Mouse (Mus musculus): ENCODE data around the gene Acaca. TPM values are rescaled to one million over a fixed set of nuclear protein-coding genes. Genes with fewer than 3 reads are reported as not detected.

Gene Acaca
- polyA plus RNA-seq, 1 experiment: 49.9 TPM

DNA sequence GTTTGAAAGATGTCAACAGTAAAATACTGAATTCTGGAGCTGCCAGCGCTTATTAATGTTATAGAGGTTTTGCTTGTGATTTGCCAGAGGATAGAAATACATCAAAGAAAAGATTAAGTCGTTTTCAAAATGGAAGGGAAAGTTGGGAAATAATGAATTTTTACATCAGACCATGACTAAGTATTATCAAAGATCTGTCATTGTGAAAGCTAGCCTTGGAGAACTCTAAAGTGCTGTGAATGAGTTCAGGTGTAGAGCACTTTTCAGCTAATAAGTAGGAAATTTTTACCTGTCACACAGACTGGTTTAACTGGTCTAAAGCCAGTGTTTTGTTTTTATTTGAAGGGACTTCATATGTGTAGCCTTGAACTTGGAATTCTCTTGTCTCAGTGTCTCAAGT lies 51.8 kb downstream of the Acaca start:
- H3K4me2 ChIP-seq (ENCODE audit: low read depth): peak overlapping the region; percentile 84
- H3ac ChIP-seq (ENCODE audit: control insufficient read depth, insufficient read length): no peak overlapping the region
- H3K27me3 ChIP-seq (ENCODE audit: control insufficient read depth, insufficient read depth, insufficient read length): no peaks in the 10 kb centered on the region
- H3K79me2 ChIP-seq (ENCODE audit: control insufficient read depth, insufficient read depth): peaks cover 62% of the 10 kb centered on the region
- H3K36me3 ChIP-seq (ENCODE audit: control insufficient read depth, insufficient read depth): no peaks in the 10 kb centered on the region
- TF ChIP-seq E2F4 (IDR thresholded peaks at IDR 0.05; ENCODE audit: insufficient read depth): no peak
- no peak for TF ChIP-seq SRF (IDR thresholded peaks at IDR 0.05; ENCODE audit: control insufficient read depth, insufficient read length, low read depth)
- no peak for TF ChIP-seq TCF12 (IDR thresholded peaks at IDR 0.05; ENCODE audit: insufficient read depth, poor library complexity, severe bottlenecking)
- no peak for TF ChIP-seq CEBPB (IDR thresholded peaks at IDR 0.05; ENCODE audit: insufficient read depth, poor library complexity, severe bottlenecking)
- no peak for TF ChIP-seq MYOG (IDR thresholded peaks at IDR 0.05; ENCODE audit: control insufficient read depth in 1 of 3, insufficient read depth in 1 of 3, insufficient read length in 2 of 3, low read depth in 2 of 3)
- TF ChIP-seq USF1 (IDR thresholded peaks at IDR 0.05; ENCODE audit: low read depth): no peak
- peak overlapping the region; percentile 53 for H3K4me3 ChIP-seq

GRCm38 (mm10) chr11:84188530-84188929 lies 59.1 kb downstream of the Acaca start:
- Histone ChIP-seq H3K4me3 (no peak overlapping the region), H3ac (ENCODE audit: control insufficient read depth, insufficient read length) (no peak overlapping the region), H3K36me3 (ENCODE audit: control insufficient read depth, insufficient read depth) (no peaks in the 10 kb centered on the region), H3K79me2 (ENCODE audit: control insufficient read depth, insufficient read depth) (peaks cover 96% of the 10 kb centered on the region), H3K27me3 (ENCODE audit: control insufficient read depth, insufficient read depth, insufficient read length) (no peaks in the 10 kb centered on the region), H3K4me2 (ENCODE audit: low read depth) (no peak overlapping the region)
- no peak for TF ChIP-seq POLR2AphosphoS2 (IDR thresholded peaks at IDR 0.05; ENCODE audit: insufficient read length, low read depth)
- TF ChIP-seq MAX (IDR thresholded peaks at IDR 0.05; ENCODE audit: low read depth): no peak
- no peak for TF ChIP-seq USF1 (IDR thresholded peaks at IDR 0.05; ENCODE audit: low read depth)
- TF ChIP-seq SRF (IDR thresholded peaks at IDR 0.05; ENCODE audit: control insufficient read depth, insufficient read length, low read depth): no peak
- no peak for TF ChIP-seq REST (IDR thresholded peaks at IDR 0.05; ENCODE audit: insufficient read depth, insufficient read length)
- no peak for TF ChIP-seq MYOG (IDR thresholded peaks at IDR 0.05; ENCODE audit: control insufficient read depth in 1 of 3, insufficient read depth in 1 of 3, insufficient read length in 2 of 3, low read depth in 2 of 3)
- no peak for TF ChIP-seq MYOD1 (IDR thresholded peaks at IDR 0.05; ENCODE audit: control insufficient read depth in 1 of 3, insufficient read length in 2 of 3, low read depth in 2 of 3)
- no peak for TF ChIP-seq TCF3 (IDR thresholded peaks at IDR 0.05; ENCODE audit: insufficient read length, low read depth)
- no peak for TF ChIP-seq TCF12 (IDR thresholded peaks at IDR 0.05; ENCODE audit: insufficient read depth, poor library complexity, severe bottlenecking)
- TF ChIP-seq POLR2A (IDR thresholded peaks at IDR 0.05; ENCODE audit: insufficient read length, low read depth): no peak
- TF ChIP-seq CEBPB (IDR thresholded peaks at IDR 0.05; ENCODE audit: insufficient read depth, poor library complexity, severe bottlenecking): no peak
- no peak for TF ChIP-seq E2F4 (IDR thresholded peaks at IDR 0.05; ENCODE audit: insufficient read depth)

DNA sequence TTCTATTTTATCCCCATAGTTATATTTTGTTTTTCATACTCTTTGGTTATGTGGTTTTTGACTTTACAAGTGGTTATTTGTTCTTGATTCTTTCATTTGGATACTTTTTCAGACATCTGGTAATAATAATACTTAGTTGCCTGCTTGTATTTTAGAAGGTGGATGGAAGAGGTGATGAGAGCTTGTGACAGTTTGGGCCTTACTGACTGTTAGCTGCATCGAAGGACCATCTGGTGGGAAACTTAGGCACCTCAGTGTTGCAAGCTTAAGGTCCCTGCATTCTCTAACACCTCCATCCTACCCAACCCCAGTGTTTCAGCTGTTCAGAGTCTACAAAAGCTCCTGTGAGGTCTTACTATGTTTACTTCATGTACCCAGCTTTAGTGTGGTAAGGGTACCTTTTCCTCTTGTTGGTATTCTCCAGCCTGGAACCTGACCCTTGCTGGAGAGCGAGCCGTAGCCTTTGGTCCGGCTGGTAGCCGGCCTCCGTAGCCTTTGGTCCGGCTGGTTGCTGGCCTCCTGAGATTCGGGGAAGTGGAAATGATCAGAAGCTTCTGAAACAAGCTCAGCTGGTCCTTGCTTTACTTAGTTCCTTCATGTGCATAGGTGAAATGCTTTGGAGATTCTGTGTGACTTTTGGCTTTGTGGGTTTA lies 61.2 kb downstream of the Acaca start:
- TF ChIP-seq SRF (IDR thresholded peaks at IDR 0.05; ENCODE audit: control insufficient read depth, insufficient read length, low read depth) (no peak), REST (IDR thresholded peaks at IDR 0.05; ENCODE audit: insufficient read depth, insufficient read length) (no peak)
- Histone ChIP-seq H3K4me2 (ENCODE audit: low read depth) (no peak overlapping the region), H3K36me3 (ENCODE audit: control insufficient read depth, insufficient read depth) (peaks cover 8% of the 10 kb centered on the region), H3ac (ENCODE audit: control insufficient read depth, insufficient read length) (no peak overlapping the region), H3K27me3 (ENCODE audit: control insufficient read depth, insufficient read depth, insufficient read length) (no peaks in the 10 kb centered on the region), H3K4me3 (no peak overlapping the region), H3K79me2 (ENCODE audit: control insufficient read depth, insufficient read depth) (peaks cover 87% of the 10 kb centered on the region)

DNA sequence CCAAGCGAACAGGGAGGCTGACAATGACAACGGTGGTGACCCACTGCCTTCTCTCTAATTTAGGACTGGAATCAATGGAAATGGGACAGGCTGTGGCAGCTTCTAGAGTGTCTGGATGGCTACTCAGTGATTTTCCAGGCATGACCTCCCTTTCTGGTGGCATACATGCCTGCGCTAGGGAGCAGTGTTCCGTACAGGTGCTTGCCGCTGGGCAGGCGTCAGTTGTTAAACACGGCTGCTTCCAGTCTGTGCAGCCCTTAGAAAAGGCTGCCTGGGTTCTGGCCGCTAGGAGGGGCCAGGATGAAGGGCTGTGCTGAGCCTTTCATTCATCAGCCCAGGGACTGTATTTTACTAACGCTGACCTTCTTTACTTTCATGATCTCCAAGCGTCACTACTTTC lies 63.8 kb downstream of the Acaca start:
- Histone ChIP-seq H3K36me3 (ENCODE audit: control insufficient read depth, insufficient read depth) (peaks cover 16% of the 10 kb centered on the region), H3K4me2 (ENCODE audit: low read depth) (no peak overlapping the region), H3ac (ENCODE audit: control insufficient read depth, insufficient read length) (no peak overlapping the region), H3K4me3 (no peak overlapping the region), H3K27me3 (ENCODE audit: control insufficient read depth, insufficient read depth, insufficient read length) (no peaks in the 10 kb centered on the region), H3K79me2 (ENCODE audit: control insufficient read depth, insufficient read depth) (peaks cover 77% of the 10 kb centered on the region)
- TF ChIP-seq REST (IDR thresholded peaks at IDR 0.05; ENCODE audit: insufficient read depth, insufficient read length) (no peak), CEBPB (IDR thresholded peaks at IDR 0.05; ENCODE audit: insufficient read depth, poor library complexity, severe bottlenecking) (no peak), E2F4 (IDR thresholded peaks at IDR 0.05; ENCODE audit: insufficient read depth) (no peak), POLR2A (IDR thresholded peaks at IDR 0.05; ENCODE audit: insufficient read length, low read depth) (no peak), MYOD1 (IDR thresholded peaks at IDR 0.05; ENCODE audit: control insufficient read depth in 1 of 3, insufficient read length in 2 of 3, low read depth in 2 of 3) (no peak), SRF (IDR thresholded peaks at IDR 0.05; ENCODE audit: control insufficient read depth, insufficient read length, low read depth) (no peak), MYOG (IDR thresholded peaks at IDR 0.05; ENCODE audit: control insufficient read depth in 1 of 3, insufficient read depth in 1 of 3, insufficient read length in 2 of 3, low read depth in 2 of 3) (no peak), POLR2AphosphoS2 (IDR thresholded peaks at IDR 0.05; ENCODE audit: insufficient read length, low read depth) (no peak), TCF3 (IDR thresholded peaks at IDR 0.05; ENCODE audit: insufficient read length, low read depth) (no peak)

GRCm38 (mm10) chr11:84194751-84195150 lies 65.3 kb downstream of the Acaca start:
- H3K27me3 ChIP-seq (ENCODE audit: control insufficient read depth, insufficient read depth, insufficient read length): no peaks in the 10 kb centered on the region
- H3K79me2 ChIP-seq (ENCODE audit: control insufficient read depth, insufficient read depth): peaks cover 77% of the 10 kb centered on the region
- no peak overlapping the region for H3K4me2 ChIP-seq (ENCODE audit: low read depth)
- no peak for TF ChIP-seq MYOG (IDR thresholded peaks at IDR 0.05; ENCODE audit: control insufficient read depth in 1 of 3, insufficient read depth in 1 of 3, insufficient read length in 2 of 3, low read depth in 2 of 3)
- TF ChIP-seq TCF3 (IDR thresholded peaks at IDR 0.05; ENCODE audit: insufficient read length, low read depth): no peak
- TF ChIP-seq POLR2A (IDR thresholded peaks at IDR 0.05; ENCODE audit: insufficient read length, low read depth): no peak
- TF ChIP-seq POLR2AphosphoS2 (IDR thresholded peaks at IDR 0.05; ENCODE audit: insufficient read length, low read depth): no peak
- no peak for TF ChIP-seq E2F4 (IDR thresholded peaks at IDR 0.05; ENCODE audit: insufficient read depth)
- no peak for TF ChIP-seq SRF (IDR thresholded peaks at IDR 0.05; ENCODE audit: control insufficient read depth, insufficient read length, low read depth)
- TF ChIP-seq TCF12 (IDR thresholded peaks at IDR 0.05; ENCODE audit: insufficient read depth, poor library complexity, severe bottlenecking): no peak
- no peak for TF ChIP-seq REST (IDR thresholded peaks at IDR 0.05; ENCODE audit: insufficient read depth, insufficient read length)
- TF ChIP-seq CEBPB (IDR thresholded peaks at IDR 0.05; ENCODE audit: insufficient read depth, poor library complexity, severe bottlenecking): no peak
- H3K4me3 ChIP-seq: no peak overlapping the region
- H3ac ChIP-seq (ENCODE audit: control insufficient read depth, insufficient read length): no peak overlapping the region
- H3K36me3 ChIP-seq (ENCODE audit: control insufficient read depth, insufficient read depth): peaks cover 25% of the 10 kb centered on the region
